Mouse (Mus musculus): ENCODE results near the gene Dolpp1. TPM values are rescaled to one million over a fixed set of nuclear protein-coding genes. Genes with fewer than 3 reads are reported as not detected.
A peak's percentile ranks its signal among the peaks of the same experiment; 100 is the strongest.

Dolpp1 gene
- polyA plus RNA-seq, 1 experiment from 2014 or later = 18.8 TPM

GRCm38 (mm10) chr2:30399191-30400171 is 7.4 kb downstream of the Dolpp1 start:
- Histone ChIP-seq H3K4me1 (peaks cover 18% of the 10 kb centered on the region; the same call in 1 of the 2 replicates), H3K4me2 (no peak overlapping the region), H3K27me3 (replicated peaks) (no peaks in the 10 kb centered on the region), H3K27ac (replicated peaks) (peak overlapping the region; percentile 62), H3K9ac (peak overlapping the region; percentile 52; the same call in 1 of the 2 replicates), H3K4me3 (no peak overlapping the region), H3K9me3 (no peaks in the 10 kb centered on the region), H3K36me3 (peaks cover 88% of the 10 kb centered on the region)
- 65% methylated on average over 20 of the region's 20 CpGs for WGBS
- ATAC-seq (ENCODE audit: extremely low read depth, insufficient number of reproducible peaks, low FRiP score, low TSS enrichment) = no peak

- no peak for ATAC-seq (ENCODE audit: extremely low read depth, insufficient number of reproducible peaks, low FRiP score, low TSS enrichment)
- H3K4me2 ChIP-seq = no peak overlapping the region
- no peak overlapping the region for H3K9ac ChIP-seq
- peaks cover 14% of the 10 kb centered on the region; the same call in 1 of the 2 replicates for H3K4me1 ChIP-seq
- no peak overlapping the region for H3K27ac ChIP-seq (replicated peaks)
- peaks cover 99% of the 10 kb centered on the region for H3K36me3 ChIP-seq
- no peaks in the 10 kb centered on the region for H3K27me3 ChIP-seq (replicated peaks)
- H3K9me3 ChIP-seq = no peaks in the 10 kb centered on the region
- 79% methylated on average over 1 of the region's 1 CpGs for WGBS
- no peak overlapping the region for H3K4me3 ChIP-seq
These were observed 9.5 kb downstream of the Dolpp1 start for GRCm38 (mm10) chr2:30401581-30401980.

- H3K36me3 ChIP-seq = peaks cover 99% of the 10 kb centered on the region
- no peak overlapping the region for H3K9ac ChIP-seq
- no peak overlapping the region for H3K4me3 ChIP-seq
- no peak overlapping the region for H3K27ac ChIP-seq (replicated peaks)
- no peaks in the 10 kb centered on the region for H3K9me3 ChIP-seq
- no peak for ATAC-seq (ENCODE audit: extremely low read depth, insufficient number of reproducible peaks, low FRiP score, low TSS enrichment)
- H3K27me3 ChIP-seq (replicated peaks) = no peaks in the 10 kb centered on the region
- peaks cover 14% of the 10 kb centered on the region; the same call in 1 of the 2 replicates for H3K4me1 ChIP-seq
- H3K4me2 ChIP-seq = no peak overlapping the region
- WGBS = 87% methylated on average over 9 of the region's 9 CpGs
These were observed 10.3 kb downstream of the Dolpp1 start for GRCm38 (mm10) chr2:30402351-30402826.

GRCm38 (mm10) chr2:30402843-30403242 is 10.8 kb downstream of the Dolpp1 start:
- H3K9me3 ChIP-seq = no peaks in the 10 kb centered on the region
- H3K4me2 ChIP-seq = no peak overlapping the region
- H3K9ac ChIP-seq = no peak overlapping the region; the same call in 1 of the 2 replicates
- WGBS = 66% methylated on average over 2 of the region's 2 CpGs
- H3K27me3 ChIP-seq (replicated peaks) = no peaks in the 10 kb centered on the region
- H3K27ac ChIP-seq (replicated peaks) = no peak overlapping the region
- peaks cover 99% of the 10 kb centered on the region for H3K36me3 ChIP-seq
- no peak for ATAC-seq (ENCODE audit: extremely low read depth, insufficient number of reproducible peaks, low FRiP score, low TSS enrichment)
- H3K4me1 ChIP-seq = peaks cover 14% of the 10 kb centered on the region; the same call in 1 of the 2 replicates
- no peak overlapping the region for H3K4me3 ChIP-seq

- ATAC-seq (ENCODE audit: extremely low read depth, insufficient number of reproducible peaks, low FRiP score, low TSS enrichment) = no peak
- Histone ChIP-seq H3K4me1 (peaks cover 15% of the 10 kb centered on the region; the same call in 1 of the 2 replicates), H3K9me3 (no peaks in the 10 kb centered on the region), H3K36me3 (peaks cover 99% of the 10 kb centered on the region), H3K9ac (no peak overlapping the region), H3K4me2 (no peak overlapping the region), H3K27ac (replicated peaks) (no peak overlapping the region), H3K4me3 (no peak overlapping the region), H3K27me3 (replicated peaks) (no peaks in the 10 kb centered on the region)
- WGBS = 81% methylated on average over 1 of the region's 1 CpGs
These were observed 11.8 kb downstream of the Dolpp1 start for GRCm38 (mm10) chr2:30403870-30404269.

GRCm38 (mm10) chr2:30407221-30407620 is 15.2 kb downstream of the Dolpp1 start:
- Histone ChIP-seq H3K4me3 (no peak overlapping the region), H3K9me3 (no peaks in the 10 kb centered on the region), H3K27me3 (replicated peaks) (no peaks in the 10 kb centered on the region), H3K4me1 (peaks cover 19% of the 10 kb centered on the region), H3K4me2 (no peak overlapping the region), H3K27ac (replicated peaks) (no peak overlapping the region), H3K9ac (no peak overlapping the region), H3K36me3 (peaks cover 91% of the 10 kb centered on the region)
- no peak for ATAC-seq (ENCODE audit: extremely low read depth, insufficient number of reproducible peaks, low FRiP score, low TSS enrichment)
- 90% methylated on average over 2 of the region's 2 CpGs for WGBS

GRCm38 (mm10) chr2:30407778-30408177 is 15.7 kb downstream of the Dolpp1 start:
- no peaks in the 10 kb centered on the region for H3K9me3 ChIP-seq
- H3K27me3 ChIP-seq (replicated peaks) = no peaks in the 10 kb centered on the region
- WGBS = 82% methylated on average over 10 of the region's 10 CpGs
- ATAC-seq (ENCODE audit: extremely low read depth, insufficient number of reproducible peaks, low FRiP score, low TSS enrichment) = no peak
- no peak overlapping the region for H3K4me2 ChIP-seq
- H3K4me1 ChIP-seq = peaks cover 19% of the 10 kb centered on the region
- H3K9ac ChIP-seq = no peak overlapping the region
- no peak overlapping the region for H3K4me3 ChIP-seq
- H3K27ac ChIP-seq (replicated peaks) = no peak overlapping the region
- H3K36me3 ChIP-seq = peaks cover 91% of the 10 kb centered on the region

- 0 out of 2 replicates have a peak overlapping the region, but pooled peaks have one; percentile 26 for H3K27ac ChIP-seq (replicated peaks)
- no peak for ATAC-seq (ENCODE audit: extremely low read depth, insufficient number of reproducible peaks, low FRiP score, low TSS enrichment)
- H3K27me3 ChIP-seq (replicated peaks) = no peaks in the 10 kb centered on the region
- H3K36me3 ChIP-seq = peaks cover 86% of the 10 kb centered on the region
- H3K9ac ChIP-seq = no peak overlapping the region
- H3K4me3 ChIP-seq = no peak overlapping the region
- H3K9me3 ChIP-seq = no peaks in the 10 kb centered on the region
- peaks cover 19% of the 10 kb centered on the region for H3K4me1 ChIP-seq
- no peak overlapping the region for H3K4me2 ChIP-seq
- WGBS = 77% methylated on average over 8 of the region's 8 CpGs
These were observed 16.5 kb downstream of the Dolpp1 start for GRCm38 (mm10) chr2:30408452-30409100.

- Histone ChIP-seq H3K4me1 (peaks cover 30% of the 10 kb centered on the region), H3K27ac (replicated peaks) (peak overlapping the region; percentile 65), H3K9me3 (no peaks in the 10 kb centered on the region), H3K4me3 (no peak overlapping the region), H3K9ac (0 out of 2 replicates have a peak overlapping the region, but pooled peaks have one; percentile 25), H3K4me2 (no peak overlapping the region), H3K27me3 (replicated peaks) (no peaks in the 10 kb centered on the region), H3K36me3 (peaks cover 75% of the 10 kb centered on the region)
- 81% methylated on average over 5 of the region's 5 CpGs for WGBS
- no peak for ATAC-seq (ENCODE audit: extremely low read depth, insufficient number of reproducible peaks, low FRiP score, low TSS enrichment)
These were observed 17.6 kb downstream of the Dolpp1 start for GRCm38 (mm10) chr2:30409454-30410176.

GRCm38 (mm10) chr2:30413038-30413973 is 21.3 kb downstream of the Dolpp1 start:
- H3K27me3 ChIP-seq (replicated peaks) = no peaks in the 10 kb centered on the region
- no peak overlapping the region for H3K4me3 ChIP-seq
- peak overlapping the region; percentile 5; the same call in 1 of the 2 replicates for H3K9ac ChIP-seq
- H3K27ac ChIP-seq (replicated peaks) = no peak overlapping the region
- no peak for ATAC-seq (ENCODE audit: extremely low read depth, insufficient number of reproducible peaks, low FRiP score, low TSS enrichment)
- peak overlapping the region; percentile 74 for H3K4me2 ChIP-seq
- H3K4me1 ChIP-seq = peaks cover 51% of the 10 kb centered on the region
- peaks cover 39% of the 10 kb centered on the region for H3K36me3 ChIP-seq
- whole genome bisulfite sequencing = 69% methylated on average over 16 of the region's 16 CpGs
- H3K9me3 ChIP-seq = no peaks in the 10 kb centered on the region

Data from heart, embryonic 13.5 days (tissue).